Comparison of ENCODE assay signal across 12 mouse cellular contexts in the genomic region with DNA sequence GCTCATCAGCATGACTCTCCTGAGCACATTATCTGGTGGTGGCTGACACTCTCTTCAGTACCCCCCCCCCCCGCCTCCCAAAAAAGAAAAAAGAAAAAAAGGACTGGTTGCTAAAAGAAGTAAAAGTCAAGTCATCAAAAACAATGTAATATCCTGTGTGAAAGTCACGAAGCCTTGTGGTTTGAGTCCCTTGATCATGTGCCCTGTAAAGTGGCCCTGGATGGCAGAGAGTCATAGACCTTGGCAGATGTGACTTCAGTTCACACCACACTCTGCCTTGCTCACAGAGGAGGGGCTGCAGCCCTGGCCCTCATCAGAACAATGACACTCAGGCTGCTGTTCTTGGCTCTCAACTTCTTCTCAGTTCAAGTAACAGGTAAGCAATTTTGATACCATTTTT. TPM values are rescaled to one million over a fixed set of nuclear protein-coding genes. Genes with fewer than 3 reads are reported as not detected.
DNase-seq lines count a peak whose midpoint lies in the region; ATAC-seq and TF ChIP-seq lines count a peak whose summit lies in the region.
"Had no signal": no experiment of that assay in that cellular context is flagged by ENCODE, and none has a peak within 500 bp of the region (broad histone marks: within the 10 kb centered on the region; RNA-seq: fewer than 3 reads in every experiment).

No protein-coding gene starts in this region.

- 0 out of 2 replicates have a peak overlapping the region, but pooled peaks have one; percentile 6 for H3K27ac ChIP-seq in intestine, embryonic 14.5 days (ENCODE audit: low read depth)
- H3K27ac ChIP-seq in intestine, postnatal 0 days (ENCODE audit: low read depth, low read length): no peak overlapping the region
- no peak overlapping the region for H3K27ac ChIP-seq in CH12.LX (ENCODE audit: insufficient read depth, low read depth)
- H3K27ac ChIP-seq in limb, embryonic 15.5 days: peak overlapping the region; percentile 57; the same call in 1 of the 2 replicates
- 0 out of 2 replicates have a peak overlapping the region, but pooled peaks have one; percentile 11 for H3K27ac ChIP-seq in stomach, embryonic 15.5 days
- H3K27ac ChIP-seq: layer of hippocampus, adult 2 months had no signal

- in situ Hi-C loops in CH12.LX (cut with MboI; ENCODE audit: low pct_ligation_motif_present, low pct_unique_long_range_greater_than_20kb, low sequenced_read_pairs): no loop called here

- peak; percentile 34; the same call in 1 of the 2 replicates for TF ChIP-seq POLR2A in CH12.LX (IDR thresholded peaks at IDR 0.05; ENCODE audit: low read depth, low read length)

- no peaks in the 10 kb centered on the region for H3K27me3 ChIP-seq in intestine, embryonic 14.5 days (replicated peaks; ENCODE audit: control insufficient read depth, insufficient read depth, low read length)
- H3K27me3 ChIP-seq in intestine, postnatal 0 days (replicated peaks; ENCODE audit: control insufficient read depth, insufficient read depth, low read length): no peaks in the 10 kb centered on the region
- no peaks in the 10 kb centered on the region for H3K27me3 ChIP-seq in CH12.LX (replicated peaks)
- no peaks in the 10 kb centered on the region for H3K27me3 ChIP-seq in limb, embryonic 15.5 days
- H3K27me3 ChIP-seq in stomach, embryonic 15.5 days (replicated peaks): no peaks in the 10 kb centered on the region

- H3K9ac ChIP-seq in intestine, embryonic 14.5 days (ENCODE audit: low read length): no peak overlapping the region
- H3K9ac ChIP-seq in intestine, postnatal 0 days (ENCODE audit: low read depth, low read length): no peak overlapping the region
- H3K9ac ChIP-seq in CH12.LX (ENCODE audit: insufficient read depth, low read depth): peak overlapping the region; percentile 48
- no peak overlapping the region for H3K9ac ChIP-seq in limb, embryonic 15.5 days
- H3K9ac ChIP-seq in stomach, embryonic 15.5 days: no peak overlapping the region

- peak; percentile 47 for TF ChIP-seq EP300 in CH12.LX (IDR thresholded peaks at IDR 0.05; ENCODE audit: low read length)

- dilution Hi-C loops in CH12.LX (cut with MboI; ENCODE audit: extremely low pct_ligation_motif_present, extremely low pct_unique_long_range_greater_than_20kb, low sequenced_read_pairs): no loop called here

- peaks cover 3% of the 10 kb centered on the region; the same call in 1 of the 2 replicates for H3K4me1 ChIP-seq in intestine, embryonic 14.5 days (replicated peaks; ENCODE audit: control insufficient read depth, insufficient read depth, low read length)
- no peaks in the 10 kb centered on the region for H3K4me1 ChIP-seq in intestine, postnatal 0 days (replicated peaks; ENCODE audit: control insufficient read depth, insufficient read depth, low read length)
- H3K4me1 ChIP-seq in CH12.LX (ENCODE audit: control insufficient read depth in 1 of 2, insufficient read depth in 2 of 2): peaks cover 9 to 13% of the 10 kb centered on the region in 2 experiments; a peak in 3 of 4 replicates
- peaks cover 11% of the 10 kb centered on the region for H3K4me1 ChIP-seq in limb, embryonic 15.5 days
- peaks cover 2% of the 10 kb centered on the region; the same call in 1 of the 2 replicates for H3K4me1 ChIP-seq in stomach, embryonic 15.5 days

- TF ChIP-seq CTCF in intestine, postnatal 0 days (IDR thresholded peaks at IDR 0.05; ENCODE audit: low read depth): no peak
- no peak for TF ChIP-seq CTCF in CH12.LX (conservative IDR thresholded peaks at IDR 0.05 in 1 of 2, IDR thresholded peaks at IDR 0.05 in 1 of 2; ENCODE audit: low read depth in 2 of 2, low read length in 2 of 2)

- intact Hi-C loops in gastrocnemius, postnatal 14 days (cut with DNase I; ENCODE audit: low total_unique reads): no loop called here

- no peak; the same call in 1 of the 2 replicates for TF ChIP-seq RAD21 in CH12.LX (IDR thresholded peaks at IDR 0.05; ENCODE audit: low read depth, low read length)

- H3K4me3 ChIP-seq in intestine, embryonic 14.5 days (ENCODE audit: low read depth, low read length): no peak overlapping the region
- no peak overlapping the region for H3K4me3 ChIP-seq in intestine, postnatal 0 days (ENCODE audit: low read depth, low read length)
- no peak overlapping the region for H3K4me3 ChIP-seq in CH12.LX (replicated peaks in 1 of 3; ENCODE audit: low read depth in 2 of 3, low read length in 2 of 3, poor library complexity in 1 of 3)
- no peak overlapping the region for H3K4me3 ChIP-seq in limb, embryonic 15.5 days
- H3K4me3 ChIP-seq in stomach, embryonic 15.5 days (replicated peaks): no peak overlapping the region
- H3K4me3 ChIP-seq: layer of hippocampus, adult 2 months had no signal

- H3K36me3 ChIP-seq in intestine, embryonic 14.5 days (ENCODE audit: control insufficient read depth, insufficient read depth, low read length): no peaks in the 10 kb centered on the region
- H3K36me3 ChIP-seq in intestine, postnatal 0 days (ENCODE audit: control insufficient read depth, insufficient read depth): no peaks in the 10 kb centered on the region
- H3K36me3 ChIP-seq in CH12.LX (replicated peaks in 1 of 2; ENCODE audit: control insufficient read depth in 1 of 2, insufficient read depth in 1 of 2, low read length in 1 of 2): no peaks in the 10 kb centered on the region
- no peaks in the 10 kb centered on the region for H3K36me3 ChIP-seq in limb, embryonic 15.5 days
- no peaks in the 10 kb centered on the region for H3K36me3 ChIP-seq in stomach, embryonic 15.5 days
- H3K36me3 ChIP-seq: G1E had no signal

- WGBS in intestine, embryonic 14.5 days: 58% methylated on average over 2 of the region's 2 CpGs
- WGBS in intestine, postnatal 0 days: 73% methylated on average over 2 of the region's 2 CpGs
- WGBS in limb, embryonic 15.5 days: 58% methylated on average over 2 of the region's 2 CpGs
- WGBS in stomach, embryonic 15.5 days: 56% methylated on average over 2 of the region's 2 CpGs

- no peak for DNase-seq in intestine, embryonic 14.5 days (ENCODE audit: low spot score)
- DNase-seq in CH12.LX (ENCODE audit: extremely low read depth): peak; percentile 21
- no peak for DNase-seq in neural tube, embryonic 10.5 days (ENCODE audit: extremely low spot score, low spot score)
- DNase-seq in gastrocnemius, postnatal 4 days (ENCODE audit: low spot score in 2 of 2): no peak
- no peak for DNase-seq in gastrocnemius, postnatal 14 days

- H3K4me2 ChIP-seq in intestine, embryonic 14.5 days (ENCODE audit: low read length): no peak overlapping the region
- no peak overlapping the region for H3K4me2 ChIP-seq in intestine, postnatal 0 days (replicated peaks; ENCODE audit: low read depth)
- peak overlapping the region; percentile 19; the same call in 1 of the 2 replicates for H3K4me2 ChIP-seq in CH12.LX (ENCODE audit: insufficient read depth, low read depth, poor library complexity, severe bottlenecking)
- H3K4me2 ChIP-seq in limb, embryonic 15.5 days: no peak overlapping the region
- H3K4me2 ChIP-seq in stomach, embryonic 15.5 days: no peak overlapping the region
- H3K4me2 ChIP-seq: liver, embryonic 11.5 days had no signal

- H3K79me2 ChIP-seq in CH12.LX (replicated peaks; ENCODE audit: control insufficient read depth, extremely low read depth, insufficient read depth, poor library complexity, severe bottlenecking): peaks cover 5% of the 10 kb centered on the region

- no peak for ATAC-seq in intestine, embryonic 14.5 days (replicated peaks; ENCODE audit: low FRiP score, low TSS enrichment, low read depth)
- ATAC-seq in intestine, postnatal 0 days: no peak
- ATAC-seq in limb, embryonic 15.5 days (ENCODE audit: insufficient number of reproducible peaks, low FRiP score, low TSS enrichment, low read depth): no peak
- no peak for ATAC-seq in stomach, embryonic 15.5 days (ENCODE audit: insufficient read depth, low FRiP score, low read depth)
- ATAC-seq: forebrain, embryonic 14.5 days had no signal

- no peaks in the 10 kb centered on the region for H3K9me3 ChIP-seq in intestine, embryonic 14.5 days (ENCODE audit: control insufficient read depth, low read length)
- H3K9me3 ChIP-seq in intestine, postnatal 0 days (ENCODE audit: control insufficient read depth): no peaks in the 10 kb centered on the region
- H3K9me3 ChIP-seq in CH12.LX (replicated peaks; ENCODE audit: low read length): no peaks in the 10 kb centered on the region
- H3K9me3 ChIP-seq in limb, embryonic 15.5 days: no peaks in the 10 kb centered on the region
- no peaks in the 10 kb centered on the region for H3K9me3 ChIP-seq in stomach, embryonic 15.5 days
- H3K9me3 ChIP-seq: G1E had no signal

TF ChIP-seq in CH12.LX, 34 proteins besides CTCF, POLR2A, EP300 and RAD21 (continues in another document):
- no peak for TF ChIP-seq PAX5 (IDR thresholded peaks at IDR 0.05; ENCODE audit: low read length)
- TF ChIP-seq MAFK (IDR thresholded peaks at IDR 0.05; ENCODE audit: insufficient replicate concordance, low read length): peak; percentile 70; the same call in 1 of the 2 replicates
- TF ChIP-seq ZNF384 (IDR thresholded peaks at IDR 0.05; ENCODE audit: low read depth, low read length): peak; percentile 67
- no peak for TF ChIP-seq ZMIZ1 (IDR thresholded peaks at IDR 0.05; ENCODE audit: low read depth, low read length)
- no peak for TF ChIP-seq CHD1 (IDR thresholded peaks at IDR 0.05; ENCODE audit: low read depth, low read length)
- peak; percentile 62; the same call in 1 of the 2 replicates for TF ChIP-seq MAZ (IDR thresholded peaks at IDR 0.05; ENCODE audit: low read depth, low read length)
- TF ChIP-seq MAX (IDR thresholded peaks at IDR 0.05; ENCODE audit: low read length): 0 out of 2 replicates have a peak, but pooled peaks have one; percentile 48
- no peak for TF ChIP-seq UBTF (IDR thresholded peaks at IDR 0.05; ENCODE audit: low read depth, low read length)
- TF ChIP-seq USF2 (conservative IDR thresholded peaks at IDR 0.05; ENCODE audit: low read depth, low read length): no peak
- peak; percentile 61 for TF ChIP-seq ETS1 (conservative IDR thresholded peaks at IDR 0.05; ENCODE audit: low read depth, low read length)
- TF ChIP-seq MXI1 (IDR thresholded peaks at IDR 0.05; ENCODE audit: low read depth, low read length): peak; percentile 66
- TF ChIP-seq E2F4 (IDR thresholded peaks at IDR 0.05; ENCODE audit: insufficient replicate concordance, low read depth, low read length): no peak
- no peak for TF ChIP-seq JUN (IDR thresholded peaks at IDR 0.05; ENCODE audit: insufficient read depth, low read depth, low read length)
- peak; percentile 87 for TF ChIP-seq BHLHE40 (IDR thresholded peaks at IDR 0.05; ENCODE audit: low read depth, low read length)

RNA-seq across cellular contexts. Expression of a gene that starts 29.6 kb away (rescaled TPM):
- polyA plus RNA-seq in intestine, embryonic 14.5 days (2014; fragmentation: Nextera tagmentation; extraction: Ambion mirVana): 0.07 and 0.13 TPM in 2 replicates
- 0.13 and 0.14 TPM in 2 replicates for polyA plus RNA-seq in intestine, postnatal 0 days (2015; fragmentation: Nextera tagmentation; extraction: Ambion mirVana)
- total RNA-seq in CH12.LX (2012; rRNA removed) (4.4 and 5.2 TPM in 2 replicates), CH12.LX (2014; rRNA removed) (0.82 and 1.0 TPM in 2 replicates)
- polyA plus RNA-seq in CH12.LX (2012; ENCODE audit: insufficient read length, low read depth): 1.8 and 2.2 TPM in 2 replicates
- 0.46 and 0.54 TPM in 2 replicates for polyA plus RNA-seq in limb, embryonic 15.5 days (2015; fragmentation: Nextera tagmentation; extraction: Ambion mirVana)
- 0.18 and 0.27 TPM in 2 replicates for polyA plus RNA-seq in stomach, embryonic 15.5 days (2015; fragmentation: Nextera tagmentation; extraction: Ambion mirVana)
- 1 to 10 TPM; 2.3 TPM for total RNA-seq in gastrocnemius, postnatal 4 days (2021)
- total RNA-seq in gastrocnemius, postnatal 14 days (2021): 1 to 10 TPM; 2.7 to 8.5 TPM
- polyA plus RNA-seq: G1E had no signal

Comparison
In these comparisons a context has a peak if more than half of its experiments do, and no peak if none do; other contexts are left out.
1. H3K27ac ChIP-seq: peak in intestine, embryonic 14.5 days (single experiment), limb, embryonic 15.5 days (single experiment) and stomach, embryonic 15.5 days (single experiment); none in intestine, postnatal 0 days (single experiment) and CH12.LX (single experiment).